Mouse (Mus musculus) limb, embryonic 14.5 days (tissue): ENCODE results near the gene Med15. TPM values are rescaled to one million over a fixed set of nuclear protein-coding genes. Genes with fewer than 3 reads are reported as not detected.

ENCODE experiments used
- ATAC-seq: fragments of 200-750 bp; cut with Nextera tagmentation; 2 replicates; pipeline ENCODE4 v1.8.0; 2017; ENCODE audit warnings: low read depth, moderate number of reproducible peaks, moderate TSS enrichment; ENCODE audit not compliant: low FRiP score
- DNase-seq: peaks from one replicate; pipeline ENCODE4 v3.0.0-alpha.2; 2015; ENCODE audit warnings: low spot score
- H3K27ac ChIP-seq: fragments of 300-500 bp; sonication (generic); replicated peaks from 2 replicates; pipeline ENCODE4 v1.5.1; 2014; ENCODE audit warnings: low read depth, mild to moderate bottlenecking, low read length, moderate library complexity, mixed read lengths
- H3K27me3 ChIP-seq: fragments of 300-500 bp; sonication (generic); 2 replicates; pipeline ENCODE4 v1.6.1; 2014; ENCODE audit warnings: low read length, mixed read lengths; ENCODE audit not compliant: control insufficient read depth, insufficient read depth
- H3K36me3 ChIP-seq: fragments of 300-500 bp; sonication (generic); 2 replicates; pipeline ENCODE4 v1.6.1; 2014; ENCODE audit warnings: mild to moderate bottlenecking, low read length, moderate library complexity, mixed read lengths; ENCODE audit not compliant: control insufficient read depth, insufficient read depth
- H3K4me1 ChIP-seq: fragments of 300-500 bp; sonication (generic); 2 replicates; pipeline ENCODE4 v1.6.1; 2014; ENCODE audit warnings: antibody characterized with exemption, low read length, mixed read lengths; ENCODE audit not compliant: control insufficient read depth, insufficient read depth
- H3K4me2 ChIP-seq: fragments of 300-500 bp; sonication (generic); replicated peaks from 2 replicates; pipeline ENCODE4 v1.6.1; 2014; ENCODE audit warnings: low read depth, mild to moderate bottlenecking, low read length, moderate library complexity; ENCODE audit not compliant: severe bottlenecking
- H3K4me3 ChIP-seq: fragments of 300-500 bp; sonication (generic); replicated peaks from 2 replicates; pipeline ENCODE4 v1.5.1; 2014; ENCODE audit warnings: low read length
- H3K9ac ChIP-seq: fragments of 300-500 bp; sonication (generic); 2 replicates; pipeline ENCODE4 v1.6.1; 2014; ENCODE audit warnings: mild to moderate bottlenecking, low read depth, low read length, moderate library complexity; ENCODE audit not compliant: severe bottlenecking
- H3K9me3 ChIP-seq: fragments of 300-500 bp; sonication (generic); 2 replicates; pipeline ENCODE4 v1.6.1; 2016; ENCODE audit warnings: low read length; ENCODE audit not compliant: control insufficient read depth
- POLR2A ChIP-seq: fragments of 200-500 bp; IDR thresholded peaks from 2 replicates; pipeline ENCODE4 v1.8.0; 2012; ENCODE audit warnings: inconsistent platforms, mild to moderate bottlenecking, moderate library complexity, borderline replicate concordance; ENCODE audit not compliant: insufficient read depth, insufficient read length; ENCODE audit errors: extremely low read depth
- WGBS: fragments of 180-500 bp; shearing (Covaris S2); extraction: QIAGEN DNeasy Blood & Tissue Kit; methylation state at CpG from one replicate; pipeline ENCODE4 v1.1.7; 2014; 5-methylcytosine and 5-hydroxymethylcytosine counted together
- polyA plus RNA-seq, 2 experiments: library from polyadenylated mRNA; depleted of rRNA in 1 of 2; stranded (reverse) in 1 of 2; unstranded in 1 of 2; fragments of >200 nt; fragmentation: Nextera tagmentation in 1 of 2; extraction: Ambion mirVana in 1 of 2; gene quantifications; 2 replicates each; pipeline versions ENCODE4 v1.2.1 to v1.2.3; 2012 to 2014

Med15 gene
- polyA plus RNA-seq, 2 experiments, result 41.6 to 84.6 TPM

DNA sequence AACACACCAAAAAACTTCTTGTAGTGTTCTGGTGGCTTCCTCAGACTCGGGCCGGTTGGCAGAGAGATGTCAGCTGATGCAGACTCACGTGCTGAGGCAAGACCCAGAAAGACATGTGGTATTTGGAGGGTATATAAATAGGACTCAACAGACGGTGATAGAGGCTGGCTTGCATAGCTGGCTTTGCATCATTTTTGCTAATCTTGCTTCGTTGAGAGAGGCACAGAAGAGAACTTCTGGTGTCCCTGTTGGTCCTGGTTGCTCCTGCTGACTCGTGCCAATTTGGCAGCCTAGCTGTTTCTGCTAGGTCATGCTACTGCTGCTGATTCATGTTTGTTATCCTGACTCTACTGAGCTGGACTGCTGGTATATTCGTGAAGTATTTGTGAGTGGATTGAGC, 36.1 kb upstream of the Med15 start:
- ATAC-seq (no peak), DNase-seq (no peak)
- Histone ChIP-seq H3K27me3 (no peaks in the 10 kb centered on the region), H3K27ac (no peak overlapping the region), H3K9me3 (no peaks in the 10 kb centered on the region), H3K4me1 (peaks cover 8% of the 10 kb centered on the region), H3K4me2 (no peak overlapping the region), H3K4me3 (no peak overlapping the region), H3K36me3 (peaks cover 79% of the 10 kb centered on the region), H3K9ac (no peak overlapping the region)
- 83% methylated on average over 7 of the region's 7 CpGs for WGBS
- no peak for TF ChIP-seq POLR2A

DNA sequence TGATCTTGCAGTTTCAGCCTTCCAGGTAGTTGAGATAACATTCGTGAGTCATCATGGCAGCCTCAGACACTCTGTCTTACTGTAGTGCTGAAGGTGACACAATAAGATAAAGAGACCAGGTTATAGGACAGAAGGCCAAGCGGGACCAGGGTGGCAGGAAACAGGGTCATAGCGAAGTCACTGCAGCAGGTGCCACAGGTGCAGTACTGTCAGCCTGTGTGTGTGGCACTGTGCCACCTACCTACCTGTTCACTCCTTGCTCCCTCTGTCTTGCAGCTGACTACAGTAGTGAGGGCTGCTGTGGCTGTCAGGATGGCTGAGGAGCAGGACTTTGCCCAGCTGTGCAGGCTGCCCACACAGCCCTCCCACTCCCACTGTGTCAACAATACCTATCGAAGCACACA, 31.4 kb upstream of the Med15 start:
- Histone ChIP-seq H3K4me1 (peaks cover 27% of the 10 kb centered on the region), H3K36me3 (peaks cover 55% of the 10 kb centered on the region), H3K4me3 (no peak overlapping the region), H3K27ac (no peak overlapping the region), H3K9ac (no peak overlapping the region), H3K27me3 (no peaks in the 10 kb centered on the region), H3K4me2 (no peak overlapping the region), H3K9me3 (no peaks in the 10 kb centered on the region)
- DNase-seq (no peak), ATAC-seq (no peak)
- WGBS, result 87% methylated on average over 4 of the region's 4 CpGs
- no peak for TF ChIP-seq POLR2A

DNA sequence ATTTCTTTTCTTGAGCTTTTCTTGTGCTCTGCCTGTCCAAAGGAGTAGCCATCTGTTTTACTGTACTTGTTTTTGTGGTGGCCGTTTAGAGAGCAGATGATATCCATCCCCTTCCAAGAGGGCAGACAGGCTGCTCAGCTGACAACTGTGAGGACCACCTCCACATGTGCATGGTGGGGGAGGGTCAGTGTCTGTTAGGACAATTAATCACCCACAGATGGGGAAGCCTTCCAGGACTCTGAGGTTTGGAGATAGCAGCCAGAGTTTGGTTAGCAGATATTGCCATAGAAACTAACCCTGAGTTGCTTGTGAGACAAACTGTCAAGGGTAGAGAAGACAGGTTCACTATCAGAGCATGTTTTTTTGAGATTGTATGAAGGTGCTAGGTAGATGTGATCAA, 28.4 kb upstream of the Med15 start:
- Histone ChIP-seq H3K9me3 (no peaks in the 10 kb centered on the region), H3K36me3 (peaks cover 27% of the 10 kb centered on the region), H3K4me3 (peak overlapping the region; percentile 78), H3K27ac (no peak overlapping the region), H3K27me3 (no peaks in the 10 kb centered on the region), H3K4me1 (peaks cover 26% of the 10 kb centered on the region), H3K9ac (no peak overlapping the region), H3K4me2 (peak overlapping the region; percentile 75)
- no peak for TF ChIP-seq POLR2A
- 38% methylated on average over 1 of the region's 1 CpGs for WGBS
- ATAC-seq, result no peak
- no peak for DNase-seq

DNA sequence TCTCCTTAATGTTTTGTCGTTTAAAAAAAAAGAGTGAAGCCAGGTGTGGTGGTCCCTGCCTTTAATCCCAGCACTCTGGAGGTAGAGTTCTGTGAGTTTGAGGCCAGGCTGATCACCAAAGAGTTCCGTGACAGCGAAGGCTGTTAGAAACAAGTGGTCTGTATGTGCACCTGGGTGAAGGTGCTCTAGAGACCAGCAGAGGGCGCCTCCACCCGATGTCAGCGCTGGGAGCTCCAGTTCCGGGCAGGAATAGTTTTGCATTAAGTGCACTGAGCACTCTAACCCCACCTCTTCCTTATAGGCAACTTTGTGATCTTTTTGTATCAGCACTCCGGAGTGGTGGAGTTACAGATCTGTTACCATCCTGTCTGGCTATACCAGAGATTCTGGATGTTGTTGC, 28.0 kb upstream of the Med15 start:
- H3K4me1 ChIP-seq, result peaks cover 22% of the 10 kb centered on the region
- ATAC-seq (0 out of 2 replicates have a peak, but pooled peaks have one; percentile 18), DNase-seq (peak; percentile 69)
- H3K4me2 ChIP-seq, result peak overlapping the region; percentile 75
- H3K36me3 ChIP-seq, result peaks cover 23% of the 10 kb centered on the region
- WGBS, result 35% methylated on average over 8 of the region's 8 CpGs
- no peaks in the 10 kb centered on the region for H3K9me3 ChIP-seq
- TF ChIP-seq POLR2A, result no peak
- H3K9ac ChIP-seq, result no peak overlapping the region
- no peaks in the 10 kb centered on the region for H3K27me3 ChIP-seq
- H3K4me3 ChIP-seq, result peak overlapping the region; percentile 78
- no peak overlapping the region for H3K27ac ChIP-seq

DNA sequence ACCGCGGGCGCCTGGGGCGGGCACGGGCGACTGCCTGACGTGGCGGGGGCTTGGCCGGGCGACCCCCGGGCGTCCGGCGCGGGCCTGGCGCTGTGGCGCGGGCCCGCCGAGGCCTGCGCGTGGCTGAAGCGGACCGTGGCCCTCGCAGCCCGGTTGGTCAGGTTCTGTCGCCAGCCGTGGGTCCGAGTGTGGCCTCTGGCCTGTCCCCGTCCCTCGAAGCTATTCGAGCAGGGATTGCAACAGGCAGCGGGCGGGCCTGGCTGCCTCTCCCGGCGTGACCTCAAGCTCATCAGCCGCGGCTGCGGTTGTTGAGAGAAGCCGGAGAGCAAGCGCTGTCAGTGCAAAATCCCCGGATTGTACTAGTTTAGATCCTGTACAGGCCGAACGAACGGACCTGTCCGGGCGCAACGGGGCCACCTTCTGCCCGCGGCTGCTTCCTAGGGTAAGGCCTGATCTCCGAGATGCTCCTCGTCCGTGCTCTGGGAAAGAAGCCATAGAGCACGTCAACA, 27.2 kb upstream of the Med15 start:
- Histone ChIP-seq H3K27me3 (no peaks in the 10 kb centered on the region), H3K36me3 (peaks cover 15% of the 10 kb centered on the region), H3K4me3 (peak overlapping the region; percentile 78), H3K4me1 (peaks cover 22% of the 10 kb centered on the region), H3K9ac (peak overlapping the region; percentile 91), H3K4me2 (peak overlapping the region; percentile 75), H3K27ac (peak overlapping the region; percentile 79), H3K9me3 (no peaks in the 10 kb centered on the region)
- no peak for TF ChIP-seq POLR2A
- 3% methylated on average over 23 of the region's 54 CpGs for WGBS
- peak; percentile 50 for ATAC-seq
- peak; percentile 27 for DNase-seq
